Mouse (Mus musculus): ENCODE results near the gene Zbtb4.

- TF ChIP-seq CTCF (IDR thresholded peaks at IDR 0.05; ENCODE audit: extremely low read depth, insufficient read depth, insufficient read length, insufficient replicate concordance): no peak
- TF ChIP-seq POLR2A (IDR thresholded peaks at IDR 0.05; ENCODE audit: low read depth, low read length): no peak
These were observed 8.2 kb upstream of the Zbtb4 start for GRCm38 (mm10) chr11:69757303-69758089.

Data from spleen, adult 2 months (tissue).